Mouse (Mus musculus): ENCODE results near the gene Gm17651.

The Gm17651 gene

DNA sequence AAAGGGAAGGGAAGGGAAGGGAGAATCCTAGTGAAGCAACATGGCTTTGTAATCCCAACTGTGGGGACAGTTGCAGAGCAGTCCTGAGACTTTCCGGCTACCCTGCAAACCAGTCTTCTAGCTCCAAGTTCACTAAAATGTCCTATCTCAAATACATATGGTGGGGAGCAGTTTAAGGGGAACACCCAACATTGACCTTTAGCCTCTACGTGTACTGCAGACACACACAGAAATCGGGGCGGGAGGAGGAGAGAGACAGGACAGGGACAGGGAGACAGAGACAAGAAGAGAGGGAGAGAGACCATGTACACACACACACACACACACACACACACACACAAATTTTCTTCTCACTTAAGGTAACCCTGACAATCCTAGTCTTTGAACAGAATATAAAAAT is 44.6 kb downstream of the Gm17651 start:
- DNase-seq (ENCODE audit: low spot score): no peak

DNA sequence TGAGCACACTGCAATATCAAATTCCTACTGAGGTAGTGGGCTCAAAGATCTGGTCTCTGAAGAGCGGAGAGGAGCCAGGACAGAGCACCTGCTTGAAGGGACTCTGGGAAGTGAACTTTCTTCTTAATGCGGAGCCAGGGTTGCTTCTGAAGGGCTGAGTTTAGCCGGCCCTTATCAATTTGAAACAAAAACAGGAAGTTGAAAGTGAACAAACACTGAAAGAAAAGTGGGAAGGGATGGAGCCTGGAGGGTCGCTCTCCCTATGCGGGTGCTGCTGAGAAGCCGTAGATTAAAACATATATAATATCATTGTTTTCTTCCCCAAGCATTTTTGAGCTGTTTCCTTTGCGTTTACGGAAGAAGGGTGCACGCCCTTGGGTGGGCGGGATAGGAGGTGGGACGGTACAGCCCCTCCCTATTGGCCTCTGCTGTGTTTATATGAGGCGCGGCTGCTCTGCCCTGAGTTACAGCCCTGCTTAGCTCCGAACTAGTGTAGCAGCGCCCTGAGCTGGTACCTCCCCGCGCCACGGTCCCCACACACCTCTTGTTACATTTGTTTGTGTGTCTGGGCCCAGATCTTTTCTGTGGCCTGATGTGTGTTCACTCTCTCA is 46.0 kb downstream of the Gm17651 start, which contains the start of gene Fmo5:
Gene Fmo5 (plus strand): TSS at position 414 of the 611 bp plus-strand sequence.
- DNase-seq (ENCODE audit: low spot score): peak; percentile 74

DNA sequence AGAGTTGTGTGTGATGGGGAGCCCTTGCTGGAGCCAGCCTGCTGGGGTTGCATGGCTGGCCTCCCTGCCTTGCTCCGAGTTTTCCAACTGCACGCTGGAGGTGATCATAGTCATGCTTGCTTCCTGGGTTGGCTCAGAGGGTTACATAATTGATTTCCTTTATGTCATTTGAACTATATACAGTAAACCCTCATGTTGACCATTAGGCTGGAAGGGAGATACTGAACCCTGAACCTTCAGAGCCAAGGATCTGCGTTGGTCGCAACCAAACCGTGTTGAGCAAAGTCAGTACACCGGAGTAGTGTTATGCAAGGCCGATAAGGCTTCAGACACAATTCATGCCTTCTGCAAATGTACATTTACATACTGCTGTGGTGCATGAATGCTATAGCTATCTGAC is 46.6 kb downstream of the Gm17651 start:
- DNase-seq (ENCODE audit: low spot score): no peak

DNA sequence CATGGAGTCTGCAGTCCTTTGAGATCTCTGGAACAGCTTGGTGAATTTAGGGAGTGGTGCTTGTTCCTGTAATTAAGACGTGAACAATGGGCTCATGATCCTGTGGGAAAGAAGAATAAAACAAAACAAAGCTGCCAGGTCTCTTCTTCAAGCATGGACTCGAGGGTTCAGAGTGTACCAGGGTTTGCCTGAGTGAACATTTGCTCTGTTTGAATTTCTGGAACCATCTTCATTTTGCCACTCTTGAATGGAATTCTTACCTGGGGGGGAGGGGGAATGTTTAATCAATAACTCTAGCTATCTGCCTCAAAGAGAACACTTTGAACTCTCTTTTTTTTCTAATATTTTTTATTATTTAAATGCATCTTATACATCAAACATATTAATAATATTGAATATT is 49.9 kb downstream of the Gm17651 start:
- DNase-seq (ENCODE audit: low spot score): no peak

Measured in urinary bladder, postnatal 25 days (tissue).